Mouse (Mus musculus): ENCODE results near the gene Atp5d. TPM values are rescaled to one million over a fixed set of nuclear protein-coding genes. Genes with fewer than 3 reads are reported as not detected.

Atp5d gene
- total RNA-seq, 2 experiments from 2014 or later, result 657 to 736 TPM

DNA sequence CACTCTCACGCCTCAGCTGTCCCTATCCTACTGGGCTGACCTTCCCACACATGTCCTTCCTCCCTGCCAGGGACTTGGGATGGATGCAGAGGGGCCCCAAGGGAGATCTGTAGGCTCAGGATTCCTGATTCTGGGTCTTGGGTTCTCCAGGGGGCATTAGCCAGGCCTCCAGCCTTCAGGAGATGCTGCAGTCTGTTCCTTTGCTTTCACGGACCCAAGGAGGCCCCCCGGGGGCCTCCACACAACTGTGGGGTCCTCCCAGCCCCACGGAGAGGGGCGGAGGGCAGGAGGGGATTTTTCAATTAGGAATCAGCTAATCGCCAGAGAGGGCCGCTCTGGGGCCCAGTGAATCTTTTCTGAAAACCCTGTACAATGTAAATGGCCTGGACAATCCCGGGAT, 56.0 kb downstream of the Atp5d start:
- intact Hi-C loops (cut with DNase I; ENCODE audit: low total_unique reads), result no loop called here
- no peak for DNase-seq

Other genes with a start within 250 kb of the Atp5d start
- gene Cfd, start 247.8 kb upstream of the Atp5d start, total RNA-seq (2021), result 10 to 100 TPM in 1 of 2 experiments, 1 to 10 TPM in 1; 3.6 to 16.6 TPM
- 10 to 100 TPM; 37.7 to 38.1 TPM for gene Med16, start 229.7 kb upstream of the Atp5d start, total RNA-seq (2021)
- gene Gm26602, start 227.8 kb upstream of the Atp5d start, total RNA-seq (2021), result not detected
- gene Kiss1r, start 221.7 kb upstream of the Atp5d start, total RNA-seq (2021), result under 1 TPM; 0.27 to 0.44 TPM
- 100 to 1,000 TPM in 1 of 2 experiments, 10 to 100 TPM in 1; 98.8 to 106 TPM for gene R3hdm4, start 217.4 kb upstream of the Atp5d start, total RNA-seq (2021)
- 1 to 10 TPM; 2.4 to 2.7 TPM for gene Arid3a, start 211.6 kb upstream of the Atp5d start, total RNA-seq (2021)
- gene Wdr18, start 178.5 kb upstream of the Atp5d start, total RNA-seq (2021), result 10 to 100 TPM; 18.7 to 23.0 TPM
- under 1 TPM; 0.11 to 0.25 TPM for gene Grin3b, start 167.9 kb upstream of the Atp5d start, total RNA-seq (2021)
- gene Tmem259, start 154.3 kb upstream of the Atp5d start, total RNA-seq (2021), result 10 to 100 TPM; 76.2 to 84.5 TPM
- 10 to 100 TPM; 19.2 to 24.8 TPM for gene Cnn2, start 150.0 kb upstream of the Atp5d start, total RNA-seq (2021)
- 1 to 10 TPM; 4.2 TPM for gene Abca7, start 142.1 kb upstream of the Atp5d start, total RNA-seq (2021)
- gene Arhgap45, start 122.0 kb upstream of the Atp5d start, total RNA-seq (2021), result 1 to 10 TPM; 1.7 to 1.9 TPM
- 10 to 100 TPM; 45.3 to 55.6 TPM for gene Polr2e, start 98.8 kb upstream of the Atp5d start, total RNA-seq (2021)
- 100 to 1,000 TPM; 389 TPM for gene Gpx4, start 91.5 kb upstream of the Atp5d start, total RNA-seq (2021)
- 1 to 10 TPM; 6.2 to 6.3 TPM for gene Sbno2, start 33.1 kb upstream of the Atp5d start, total RNA-seq (2021)
- 10 to 100 TPM; 87.6 to 98.0 TPM for gene Stk11, start 22.8 kb upstream of the Atp5d start, total RNA-seq (2021)
- 1 to 10 TPM; 1.6 TPM for gene Cbarp, start 2.2 kb downstream of the Atp5d start, total RNA-seq (2021)
- gene Midn, start 9.6 kb downstream of the Atp5d start, total RNA-seq (2021), result 10 to 100 TPM; 40.3 to 43.6 TPM
- 10 to 100 TPM; 41.4 to 41.5 TPM for gene Cirbp, start 27.4 kb downstream of the Atp5d start, total RNA-seq (2021)
- gene 1600002K03Rik, start 34.3 kb downstream of the Atp5d start, total RNA-seq (2021), result 1 to 10 TPM; 3.3 to 4.2 TPM
- gene Efna2, start 40.9 kb downstream of the Atp5d start, total RNA-seq (2021), result under 1 TPM; 0.58 to 0.98 TPM
- gene Mum1, start 87.8 kb downstream of the Atp5d start, total RNA-seq (2021), result 10 to 100 TPM; 15.2 to 19.4 TPM
- gene Ndufs7, start 110.5 kb downstream of the Atp5d start, total RNA-seq (2021), result 100 to 1,000 TPM; 423 to 474 TPM
- gene Gamt, start 122.4 kb downstream of the Atp5d start, total RNA-seq (2021), result 100 to 1,000 TPM; 232 to 267 TPM
- 10 to 100 TPM; 49.9 to 51.0 TPM for gene Dazap1, start 122.9 kb downstream of the Atp5d start, total RNA-seq (2021)
- gene Rps15, start 153.8 kb downstream of the Atp5d start, total RNA-seq (2021), result 100 to 1,000 TPM; 741 to 829 TPM
- 1 to 10 TPM in 1 of 2 experiments, under 1 TPM in 1; 0.93 to 1.2 TPM for gene Apc2, start 157.3 kb downstream of the Atp5d start, total RNA-seq (2021)
- gene 2310011J03Rik, start 181.9 kb downstream of the Atp5d start, total RNA-seq (2021), result 1 to 10 TPM; 7.6 to 8.3 TPM
- gene Pcsk4, start 190.9 kb downstream of the Atp5d start, total RNA-seq (2021), result 1 to 10 TPM in 1 of 2 experiments, under 1 TPM in 1; 0.53 to 1.2 TPM
- 1 to 10 TPM; 1.9 to 2.5 TPM for gene Reep6, start 191.3 kb downstream of the Atp5d start, total RNA-seq (2021)
- gene Adamtsl5, start 209.8 kb downstream of the Atp5d start, total RNA-seq (2021), result 10 to 100 TPM; 24.2 to 26.1 TPM
- gene Plk5, start 217.8 kb downstream of the Atp5d start, total RNA-seq (2021), result under 1 TPM; 0.12 to 0.13 TPM
- gene Mex3d, start 249.0 kb downstream of the Atp5d start, total RNA-seq (2021), result 1 to 10 TPM; 5.2 to 6.0 TPM